Mouse (Mus musculus) heart, embryonic 13.5 days (tissue): Measurements from ENCODE around the gene Mpp6. TPM values are rescaled to one million over a fixed set of nuclear protein-coding genes. Genes with fewer than 3 reads are reported as not detected.

Experiments used
- ATAC-seq: fragments of 200-750 bp; cut with Nextera tagmentation; 2 replicates; pipeline ENCODE4 v1.8.0; 2017; ENCODE audit warnings: moderate TSS enrichment; ENCODE audit not compliant: insufficient number of reproducible peaks, low FRiP score, low TSS enrichment; ENCODE audit errors: extremely low read depth
- H3K27ac ChIP-seq: fragments of 300-500 bp; sonication (generic); replicated peaks from 2 replicates; pipeline ENCODE4 v1.5.1; 2015; ENCODE audit warnings: moderate library complexity, mild to moderate bottlenecking, inconsistent platforms
- H3K27me3 ChIP-seq: fragments of 300-500 bp; sonication (generic); replicated peaks from 2 replicates; pipeline ENCODE4 v1.6.1; 2015; ENCODE audit warnings: mild to moderate bottlenecking, inconsistent platforms
- H3K36me3 ChIP-seq: fragments of 300-500 bp; sonication (generic); 2 replicates; pipeline ENCODE4 v1.6.1; 2015; ENCODE audit warnings: mild to moderate bottlenecking, inconsistent platforms
- H3K4me1 ChIP-seq: fragments of 300-500 bp; sonication (generic); 2 replicates; pipeline ENCODE4 v1.6.1; 2015; ENCODE audit warnings: inconsistent platforms
- H3K4me2 ChIP-seq: fragments of 300-500 bp; sonication (generic); 2 replicates; pipeline ENCODE4 v1.6.1; 2015; ENCODE audit warnings: inconsistent platforms, mild to moderate bottlenecking, moderate library complexity
- H3K4me3 ChIP-seq: fragments of 300-500 bp; sonication (generic); 2 replicates; pipeline ENCODE4 v1.5.1; 2015; ENCODE audit warnings: moderate library complexity, mild to moderate bottlenecking, inconsistent platforms
- H3K9ac ChIP-seq: fragments of 300-500 bp; sonication (generic); 2 replicates; pipeline ENCODE4 v1.6.1; 2015; ENCODE audit warnings: inconsistent platforms, mild to moderate bottlenecking, moderate library complexity
- H3K9me3 ChIP-seq: fragments of 300-500 bp; sonication (generic); 2 replicates; pipeline ENCODE4 v1.6.1; 2016; ENCODE audit warnings: inconsistent platforms
- WGBS: fragments of 180-500 bp; shearing (Covaris S2); methylation state at CpG from one replicate; pipeline ENCODE4 v1.1.7; 2015; ENCODE audit warnings: mixed read lengths; 5-methylcytosine and 5-hydroxymethylcytosine counted together
- polyA plus RNA-seq: library from polyadenylated mRNA; unstranded; fragments of >200 nt; fragmentation: Nextera tagmentation; extraction: Ambion mirVana; gene quantifications from 2 replicates; pipeline ENCODE4 v1.2.1, GENCODE M21; 2015

The Mpp6 gene
- polyA plus RNA-seq, 1 experiment from 2014 or later, result 56.9 TPM

- Histone ChIP-seq H3K27me3 (no peaks in the 10 kb centered on the region), H3K4me3 (no peak overlapping the region), H3K36me3 (peaks cover 19% of the 10 kb centered on the region), H3K27ac (no peak overlapping the region), H3K9ac (no peak overlapping the region), H3K4me2 (no peak overlapping the region), H3K9me3 (no peaks in the 10 kb centered on the region), H3K4me1 (no peaks in the 10 kb centered on the region)
- 85% methylated on average over 4 of the region's 4 CpGs for WGBS
- no peak for ATAC-seq
Measured at GRCm38 (mm10) chr6:50149378-50149777, 39.3 kb downstream of the Mpp6 start.

- ATAC-seq, result no peak
- H3K27me3 ChIP-seq, result no peaks in the 10 kb centered on the region
- no peak overlapping the region for H3K4me2 ChIP-seq
- H3K36me3 ChIP-seq, result peaks cover 15% of the 10 kb centered on the region
- 81% methylated on average over 6 of the region's 6 CpGs for WGBS
- no peak overlapping the region for H3K9ac ChIP-seq
- no peaks in the 10 kb centered on the region for H3K9me3 ChIP-seq
- no peak overlapping the region for H3K27ac ChIP-seq
- peaks cover 15% of the 10 kb centered on the region for H3K4me1 ChIP-seq
- H3K4me3 ChIP-seq, result no peak overlapping the region
Measured at GRCm38 (mm10) chr6:50159842-50160241, 49.8 kb downstream of the Mpp6 start.

DNA sequence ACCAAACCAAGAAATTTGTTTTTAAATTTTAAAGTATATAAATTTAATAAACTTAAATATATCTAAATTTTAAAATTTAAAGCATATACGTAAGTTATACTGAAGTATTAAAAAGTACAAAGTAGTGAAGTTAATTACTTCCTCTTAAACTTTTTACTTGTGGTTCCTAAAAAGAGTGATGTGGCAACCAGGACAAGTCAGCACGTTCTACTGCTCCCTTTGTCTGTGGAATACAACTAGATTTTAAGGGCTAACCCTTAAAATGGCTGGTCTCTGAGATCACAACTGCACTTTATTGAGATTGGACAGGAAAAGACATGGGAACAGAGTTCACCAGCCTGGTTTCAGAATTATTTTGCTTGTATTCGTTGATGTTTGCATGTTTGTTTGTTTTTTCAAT is 53.0 kb downstream of the Mpp6 start:
- peaks cover 8% of the 10 kb centered on the region for H3K4me1 ChIP-seq
- no peaks in the 10 kb centered on the region for H3K9me3 ChIP-seq
- peaks cover 15% of the 10 kb centered on the region for H3K36me3 ChIP-seq
- H3K4me3 ChIP-seq, result no peak overlapping the region
- ATAC-seq, result no peak
- no peak overlapping the region for H3K4me2 ChIP-seq
- no peak overlapping the region for H3K27ac ChIP-seq
- WGBS, result 84% methylated on average over 3 of the region's 3 CpGs
- no peaks in the 10 kb centered on the region for H3K27me3 ChIP-seq
- no peak overlapping the region for H3K9ac ChIP-seq

GRCm38 (mm10) chr6:50168821-50169220 is 58.8 kb downstream of the Mpp6 start:
- Histone ChIP-seq H3K9me3 (0 out of 2 replicates have a peak, but pooled peaks cover 3% of the 10 kb centered on the region), H3K36me3 (peaks cover 15% of the 10 kb centered on the region), H3K27ac (no peak overlapping the region), H3K4me1 (no peaks in the 10 kb centered on the region), H3K9ac (no peak overlapping the region), H3K4me3 (no peak overlapping the region), H3K27me3 (no peaks in the 10 kb centered on the region), H3K4me2 (no peak overlapping the region)
- no peak for ATAC-seq
- 91% methylated on average over 4 of the region's 4 CpGs for WGBS

- no peak overlapping the region for H3K27ac ChIP-seq
- H3K4me2 ChIP-seq, result no peak overlapping the region
- ATAC-seq, result no peak
- no peak overlapping the region for H3K9ac ChIP-seq
- peaks cover 17% of the 10 kb centered on the region for H3K36me3 ChIP-seq
- H3K4me1 ChIP-seq, result no peaks in the 10 kb centered on the region
- H3K27me3 ChIP-seq, result no peaks in the 10 kb centered on the region
- H3K4me3 ChIP-seq, result no peak overlapping the region
- H3K9me3 ChIP-seq, result 0 out of 2 replicates have a peak, but pooled peaks cover 3% of the 10 kb centered on the region
Measured at GRCm38 (mm10) chr6:50169771-50170170, 59.7 kb downstream of the Mpp6 start.

DNA sequence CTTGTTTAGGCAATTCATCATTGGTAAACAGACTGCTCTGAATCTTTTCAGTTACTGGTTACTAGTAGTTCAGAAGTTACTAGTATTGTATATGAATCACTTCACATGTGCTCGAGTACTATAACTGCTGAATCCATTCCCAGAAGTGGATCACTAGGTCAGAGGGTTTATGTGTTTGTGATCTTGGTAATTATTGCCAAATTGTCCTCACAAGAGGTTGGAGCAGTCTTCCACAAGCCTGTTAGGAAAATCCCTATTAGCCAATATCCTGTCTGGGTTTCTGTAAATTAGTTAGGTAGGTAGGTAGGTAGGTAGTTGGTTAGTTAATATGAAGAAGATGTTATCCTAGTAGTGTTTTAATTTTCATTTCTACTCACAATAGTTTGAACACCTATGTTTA is 65.7 kb downstream of the Mpp6 start:
- 79% methylated on average over 1 of the region's 1 CpGs for WGBS
- no peak overlapping the region for H3K27ac ChIP-seq
- H3K9ac ChIP-seq, result no peak overlapping the region
- ATAC-seq, result no peak
- H3K4me2 ChIP-seq, result no peak overlapping the region
- H3K9me3 ChIP-seq, result 0 out of 2 replicates have a peak, but pooled peaks cover 3% of the 10 kb centered on the region
- H3K4me3 ChIP-seq, result no peak overlapping the region
- no peaks in the 10 kb centered on the region for H3K27me3 ChIP-seq
- peaks cover 4% of the 10 kb centered on the region; the same call in 1 of the 2 replicates for H3K4me1 ChIP-seq
- H3K36me3 ChIP-seq, result peaks cover 15% of the 10 kb centered on the region

- H3K4me2 ChIP-seq, result no peak overlapping the region
- no peak overlapping the region for H3K4me3 ChIP-seq
- 65% methylated on average over 4 of the region's 4 CpGs for WGBS
- H3K27ac ChIP-seq, result no peak overlapping the region
- peaks cover 4% of the 10 kb centered on the region; the same call in 1 of the 2 replicates for H3K4me1 ChIP-seq
- H3K9ac ChIP-seq, result no peak overlapping the region
- H3K27me3 ChIP-seq, result no peaks in the 10 kb centered on the region
- no peaks in the 10 kb centered on the region for H3K9me3 ChIP-seq
- H3K36me3 ChIP-seq, result peaks cover 31% of the 10 kb centered on the region
- no peak for ATAC-seq
Measured at GRCm38 (mm10) chr6:50180189-50180588, 70.1 kb downstream of the Mpp6 start.

GRCm38 (mm10) chr6:50187955-50188354 is 77.9 kb downstream of the Mpp6 start:
- Histone ChIP-seq H3K27me3 (no peaks in the 10 kb centered on the region), H3K4me2 (peak overlapping the region; percentile 54), H3K27ac (peak overlapping the region; percentile 77), H3K4me1 (peaks cover 43% of the 10 kb centered on the region), H3K36me3 (peaks cover 35% of the 10 kb centered on the region), H3K9me3 (no peaks in the 10 kb centered on the region), H3K9ac (no peak overlapping the region), H3K4me3 (no peak overlapping the region)
- 54% methylated on average over 4 of the region's 4 CpGs for WGBS
- no peak for ATAC-seq

GRCm38 (mm10) chr6:50189376-50189775 is 79.3 kb downstream of the Mpp6 start:
- Histone ChIP-seq H3K9ac (no peak overlapping the region), H3K27me3 (no peaks in the 10 kb centered on the region), H3K4me1 (peaks cover 43% of the 10 kb centered on the region), H3K4me3 (no peak overlapping the region), H3K9me3 (no peaks in the 10 kb centered on the region), H3K36me3 (peaks cover 28% of the 10 kb centered on the region), H3K4me2 (peak overlapping the region; percentile 22), H3K27ac (peak overlapping the region; percentile 77)
- ATAC-seq, result no peak

- H3K4me3 ChIP-seq, result no peak overlapping the region
- ATAC-seq, result no peak
- no peaks in the 10 kb centered on the region for H3K27me3 ChIP-seq
- H3K4me1 ChIP-seq, result peaks cover 43% of the 10 kb centered on the region
- H3K27ac ChIP-seq, result no peak overlapping the region
- no peak overlapping the region for H3K9ac ChIP-seq
- 89% methylated on average over 3 of the region's 3 CpGs for WGBS
- H3K9me3 ChIP-seq, result no peaks in the 10 kb centered on the region
- H3K4me2 ChIP-seq, result no peak overlapping the region
- peaks cover 29% of the 10 kb centered on the region for H3K36me3 ChIP-seq
Measured at GRCm38 (mm10) chr6:50191605-50192004, 81.6 kb downstream of the Mpp6 start.

DNA sequence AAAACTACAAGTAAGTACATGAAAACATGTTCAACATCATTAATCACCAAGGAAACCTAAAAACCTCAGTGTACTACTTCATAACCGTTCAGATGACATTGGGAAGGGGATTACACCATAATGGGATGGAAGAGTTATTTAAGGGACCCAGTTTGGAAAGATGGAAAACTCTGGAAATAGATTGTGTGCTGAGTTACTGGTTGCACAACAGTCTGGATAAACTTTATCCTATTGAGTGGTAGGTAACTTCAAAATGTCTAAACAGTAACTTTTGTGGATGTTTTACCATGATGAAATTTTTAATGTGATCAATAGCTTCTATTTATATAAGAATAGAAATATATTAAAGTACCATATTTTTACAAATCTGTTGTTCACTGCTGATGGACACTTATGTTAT is 82.1 kb downstream of the Mpp6 start:
- ATAC-seq, result no peak
- 74% methylated on average over 1 of the region's 1 CpGs for WGBS
- H3K9ac ChIP-seq, result no peak overlapping the region
- H3K36me3 ChIP-seq, result peaks cover 30% of the 10 kb centered on the region
- peaks cover 42% of the 10 kb centered on the region for H3K4me1 ChIP-seq
- H3K4me3 ChIP-seq, result no peak overlapping the region
- H3K27me3 ChIP-seq, result no peaks in the 10 kb centered on the region
- no peak overlapping the region for H3K27ac ChIP-seq
- H3K9me3 ChIP-seq, result no peaks in the 10 kb centered on the region
- H3K4me2 ChIP-seq, result no peak overlapping the region

GRCm38 (mm10) chr6:50192822-50193221 is 82.8 kb downstream of the Mpp6 start:
- H3K4me3 ChIP-seq, result no peak overlapping the region
- ATAC-seq, result no peak

More at GRCm38 (mm10) chr6:50192822-50193221, 82.8 kb downstream of the Mpp6 start:
- H3K9ac ChIP-seq, result no peak overlapping the region
- H3K4me1 ChIP-seq, result peaks cover 36% of the 10 kb centered on the region
- peaks cover 37% of the 10 kb centered on the region for H3K36me3 ChIP-seq
- no peaks in the 10 kb centered on the region for H3K9me3 ChIP-seq
- H3K4me2 ChIP-seq, result no peak overlapping the region
- no peaks in the 10 kb centered on the region for H3K27me3 ChIP-seq
- no peak overlapping the region for H3K27ac ChIP-seq
- WGBS, result 66% methylated on average over 3 of the region's 3 CpGs
